Mouse (Mus musculus) kidney, postnatal 14 days (tissue): ENCODE measurements at regions not wholly inside any gene's neighbourhood (a gene's known extent, or its start where the extent isn't known, plus 50 kb on each side); places are given as distances from the start of the nearest gene placed in this dataset.

Experiments
- DNase-seq: peaks from one replicate; pipeline ENCODE4 v3.0.0; 2022; ENCODE audit warnings: mixed read lengths

- DNase-seq = no peak
These were observed 211.1 kb downstream of the Sp3 start for GRCm38 (mm10) chr2:72769030-72769630.

GRCm38 (mm10) chr2:72773401-72773800, 206.8 kb downstream of the Sp3 start:
- no peak for DNase-seq

GRCm38 (mm10) chr2:72777330-72777729, 202.9 kb downstream of the Sp3 start:
- no peak for DNase-seq

GRCm38 (mm10) chr2:72777806-72778510, 202.3 kb downstream of the Sp3 start:
- DNase-seq = no peak

GRCm38 (mm10) chr2:72779268-72780163, 200.7 kb downstream of the Sp3 start:
- no peak for DNase-seq

GRCm38 (mm10) chr2:72781369-72782275, 198.6 kb downstream of the Sp3 start:
- no peak for DNase-seq

- peak; percentile 45 for DNase-seq
These were observed 197.9 kb downstream of the Sp3 start for GRCm38 (mm10) chr2:72782355-72782754.

GRCm38 (mm10) chr2:72785365-72786043, 194.7 kb downstream of the Sp3 start:
- DNase-seq = no peak

GRCm38 (mm10) chr2:72786044-72786737, 194.1 kb downstream of the Sp3 start:
- no peak for DNase-seq

- no peak for DNase-seq
These were observed 192.6 kb downstream of the Sp3 start for GRCm38 (mm10) chr2:72787616-72788015.

- no peak for DNase-seq
These were observed 188.8 kb downstream of the Sp3 start for GRCm38 (mm10) chr2:72791496-72791895.

GRCm38 (mm10) chr2:72793424-72793823, 186.8 kb downstream of the Sp3 start:
- no peak for DNase-seq

GRCm38 (mm10) chr2:72794501-72794900, 185.7 kb downstream of the Sp3 start:
- no peak for DNase-seq

GRCm38 (mm10) chr2:72797002-72797718, 183.1 kb downstream of the Sp3 start:
- DNase-seq = no peak

GRCm38 (mm10) chr2:72800696-72801095, 179.6 kb downstream of the Sp3 start:
- no peak for DNase-seq

- DNase-seq = no peak
These were observed 166.8 kb downstream of the Sp3 start for GRCm38 (mm10) chr2:72813282-72813974.

- DNase-seq = no peak
These were observed 155.0 kb downstream of the Sp3 start for GRCm38 (mm10) chr2:72825251-72825650.

GRCm38 (mm10) chr2:72829139-72829538, 151.1 kb downstream of the Sp3 start:
- no peak for DNase-seq

- DNase-seq = no peak
These were observed 147.5 kb downstream of the Sp3 start for GRCm38 (mm10) chr2:72832770-72833169.
